Mouse (Mus musculus): Measurements from ENCODE around the gene Cbln4. TPM values are rescaled to one million over a fixed set of nuclear protein-coding genes. Genes with fewer than 3 reads are reported as not detected.
A peak's percentile ranks its signal among the peaks of the same experiment; 100 is the strongest.

The Cbln4 gene
- polyA plus RNA-seq, 1 experiment from 2014 or later = not detected

- WGBS (ENCODE audit: insufficient replicate concordance) = 64% methylated on average over 12 of the region's 12 CpGs
- no peaks in the 10 kb centered on the region for H3K4me1 ChIP-seq (ENCODE audit: insufficient read depth)
- ATAC-seq = no peak
- TF ChIP-seq EP300 (IDR thresholded peaks at IDR 0.05; ENCODE audit: low read depth) = no peak
- TF ChIP-seq CTCF (IDR thresholded peaks at IDR 0.05; ENCODE audit: low read depth) = no peak
- H3K36me3 ChIP-seq (replicated peaks; ENCODE audit: insufficient read depth, low read length) = no peaks in the 10 kb centered on the region
- H3K9me3 ChIP-seq (ENCODE audit: low read length) = no peaks in the 10 kb centered on the region
- no peak overlapping the region for H3K9ac ChIP-seq (replicated peaks)
- H3K4me3 ChIP-seq (ENCODE audit: low read depth, low read length) = no peak overlapping the region
- no peak overlapping the region for H3K4me2 ChIP-seq (ENCODE audit: low read depth, low read length)
- DNase-seq = no peak
- no peaks in the 10 kb centered on the region for H3K27me3 ChIP-seq (ENCODE audit: insufficient read depth, low read length)
- H3K27ac ChIP-seq (ENCODE audit: low read depth) = no peak overlapping the region
Measured at GRCm38 (mm10) chr2:172025459-172026130, 17.7 kb downstream of the Cbln4 start.

- Histone ChIP-seq H3K27me3 (ENCODE audit: insufficient read depth, low read length) (no peaks in the 10 kb centered on the region), H3K4me2 (ENCODE audit: low read depth, low read length) (no peak overlapping the region), H3K27ac (ENCODE audit: low read depth) (no peak overlapping the region), H3K9me3 (ENCODE audit: low read length) (no peaks in the 10 kb centered on the region), H3K36me3 (replicated peaks; ENCODE audit: insufficient read depth, low read length) (no peaks in the 10 kb centered on the region), H3K4me1 (ENCODE audit: insufficient read depth) (no peaks in the 10 kb centered on the region), H3K9ac (replicated peaks) (no peak overlapping the region), H3K4me3 (ENCODE audit: low read depth, low read length) (no peak overlapping the region)
- ATAC-seq (no peak), DNase-seq (no peak)
- 86% methylated on average over 9 of the region's 10 CpGs for WGBS (ENCODE audit: insufficient replicate concordance)
- no peak for TF ChIP-seq CTCF (IDR thresholded peaks at IDR 0.05; ENCODE audit: low read depth)
- no peak for TF ChIP-seq EP300 (IDR thresholded peaks at IDR 0.05; ENCODE audit: low read depth)
Measured at GRCm38 (mm10) chr2:172006726-172007125, 36.5 kb downstream of the Cbln4 start.

- H3K27ac ChIP-seq (ENCODE audit: low read depth) = no peak overlapping the region
- no peak for ATAC-seq
- no peak for DNase-seq
- no peaks in the 10 kb centered on the region for H3K36me3 ChIP-seq (replicated peaks; ENCODE audit: insufficient read depth, low read length)
- H3K27me3 ChIP-seq (ENCODE audit: insufficient read depth, low read length) = no peaks in the 10 kb centered on the region
- 39% methylated on average over 7 of the region's 7 CpGs for WGBS (ENCODE audit: insufficient replicate concordance)
- H3K9me3 ChIP-seq (ENCODE audit: low read length) = no peaks in the 10 kb centered on the region
- TF ChIP-seq CTCF (IDR thresholded peaks at IDR 0.05; ENCODE audit: low read depth) (no peak), EP300 (IDR thresholded peaks at IDR 0.05; ENCODE audit: low read depth) (no peak)
- no peaks in the 10 kb centered on the region for H3K4me1 ChIP-seq (ENCODE audit: insufficient read depth)
- no peak overlapping the region for H3K4me2 ChIP-seq (ENCODE audit: low read depth, low read length)
- no peak overlapping the region for H3K4me3 ChIP-seq (ENCODE audit: low read depth, low read length)
- no peak overlapping the region for H3K9ac ChIP-seq (replicated peaks)
Measured at GRCm38 (mm10) chr2:172005970-172006369, 37.3 kb downstream of the Cbln4 start.

- no peaks in the 10 kb centered on the region for H3K4me1 ChIP-seq (ENCODE audit: insufficient read depth)
- H3K36me3 ChIP-seq (replicated peaks; ENCODE audit: insufficient read depth, low read length) = no peaks in the 10 kb centered on the region
- no peak for TF ChIP-seq CTCF (IDR thresholded peaks at IDR 0.05; ENCODE audit: low read depth)
- TF ChIP-seq EP300 (IDR thresholded peaks at IDR 0.05; ENCODE audit: low read depth) = no peak
- no peaks in the 10 kb centered on the region for H3K9me3 ChIP-seq (ENCODE audit: low read length)
- no peak for DNase-seq
- H3K4me3 ChIP-seq (ENCODE audit: low read depth, low read length) = no peak overlapping the region
- H3K9ac ChIP-seq (replicated peaks) = no peak overlapping the region
- H3K27ac ChIP-seq (ENCODE audit: low read depth) = no peak overlapping the region
- no peak overlapping the region for H3K4me2 ChIP-seq (ENCODE audit: low read depth, low read length)
- WGBS (ENCODE audit: insufficient replicate concordance) = 74% methylated on average over 21 of the region's 21 CpGs
- H3K27me3 ChIP-seq (ENCODE audit: insufficient read depth, low read length) = no peaks in the 10 kb centered on the region
- no peak for ATAC-seq
Measured at GRCm38 (mm10) chr2:172004029-172004984, 39.0 kb downstream of the Cbln4 start.

GRCm38 (mm10) chr2:171996979-171997686 lies 46.1 kb downstream of the Cbln4 start:
- TF ChIP-seq CTCF (IDR thresholded peaks at IDR 0.05; ENCODE audit: low read depth) = no peak
- TF ChIP-seq EP300 (IDR thresholded peaks at IDR 0.05; ENCODE audit: low read depth) = no peak
- Histone ChIP-seq H3K4me3 (ENCODE audit: low read depth, low read length) (no peak overlapping the region), H3K27me3 (ENCODE audit: insufficient read depth, low read length) (no peaks in the 10 kb centered on the region), H3K9me3 (ENCODE audit: low read length) (no peaks in the 10 kb centered on the region), H3K27ac (ENCODE audit: low read depth) (no peak overlapping the region), H3K4me2 (ENCODE audit: low read depth, low read length) (no peak overlapping the region), H3K4me1 (ENCODE audit: insufficient read depth) (no peaks in the 10 kb centered on the region), H3K36me3 (replicated peaks; ENCODE audit: insufficient read depth, low read length) (no peaks in the 10 kb centered on the region), H3K9ac (replicated peaks) (no peak overlapping the region)
- ATAC-seq (no peak), DNase-seq (no peak)
- WGBS (ENCODE audit: insufficient replicate concordance) = 61% methylated on average over 6 of the region's 6 CpGs

- H3K4me3 ChIP-seq (ENCODE audit: low read depth, low read length) = no peak overlapping the region
- WGBS (ENCODE audit: insufficient replicate concordance) = 59% methylated on average over 6 of the region's 6 CpGs
- no peaks in the 10 kb centered on the region for H3K4me1 ChIP-seq (ENCODE audit: insufficient read depth)
- H3K27ac ChIP-seq (ENCODE audit: low read depth) = no peak overlapping the region
- H3K9me3 ChIP-seq (ENCODE audit: low read length) = no peaks in the 10 kb centered on the region
- DNase-seq (no peak), ATAC-seq (no peak)
- H3K27me3 ChIP-seq (ENCODE audit: insufficient read depth, low read length) = no peaks in the 10 kb centered on the region
- H3K4me2 ChIP-seq (ENCODE audit: low read depth, low read length) = no peak overlapping the region
- H3K9ac ChIP-seq (replicated peaks) = no peak overlapping the region
- TF ChIP-seq EP300 (IDR thresholded peaks at IDR 0.05; ENCODE audit: low read depth) (no peak), CTCF (IDR thresholded peaks at IDR 0.05; ENCODE audit: low read depth) (0 out of 2 replicates have a peak, but pooled peaks have one; percentile 4)
- H3K36me3 ChIP-seq (replicated peaks; ENCODE audit: insufficient read depth, low read length) = no peaks in the 10 kb centered on the region
Measured at GRCm38 (mm10) chr2:171994861-171995260, 48.4 kb downstream of the Cbln4 start.
